In genomic region chr14:88259034-88259433, GRCm38 (mm10) we compare ENCODE assay signal across 22 mouse cellular contexts.
"Had no signal": no experiment of that assay in that cellular context is flagged by ENCODE, and none has a peak within 500 bp of the region (broad histone marks: within the 10 kb centered on the region; RNA-seq: fewer than 3 reads in every experiment).

No protein-coding gene starts in this region.

- H3K36me3 ChIP-seq: heart, embryonic 10.5 days; heart, embryonic 12.5 days; hindbrain, embryonic 10.5 days; hindbrain, embryonic 12.5 days; intestine, embryonic 15.5 days; limb, embryonic 13.5 days; limb, embryonic 15.5 days had no signal

- H3K4me3 ChIP-seq: gastrocnemius, adult 2 months; heart, embryonic 10.5 days; heart, embryonic 12.5 days; hindbrain, embryonic 10.5 days; hindbrain, embryonic 12.5 days; intestine, embryonic 15.5 days; layer of hippocampus, adult 2 months; limb, embryonic 13.5 days; limb, embryonic 15.5 days had no signal

- ATAC-seq: hindbrain, embryonic 16.5 days; inflammation-experienced regulatory T-cells, adult 6 months; intestine, embryonic 15.5 days; intestine, postnatal 0 days had no signal

- DNase-seq: gastrocnemius, adult 2 months; gastrocnemius, postnatal 10 days; gastrocnemius, postnatal 25 days; heart, adult 18-20 months; heart, postnatal 10 days; heart, postnatal 4 days; kidney, adult 18-20 months; kidney, adult 8-10 months; layer of hippocampus, postnatal 36 days; left cerebral cortex, postnatal 4 days had no signal

- H3K27ac ChIP-seq: gastrocnemius, adult 2 months; heart, embryonic 10.5 days; hindbrain, embryonic 10.5 days; hindbrain, embryonic 12.5 days; hindbrain, embryonic 14.5 days; intestine, embryonic 15.5 days; layer of hippocampus, adult 2 months; limb, embryonic 13.5 days; limb, embryonic 15.5 days had no signal

- H3K9ac ChIP-seq: heart, embryonic 12.5 days; hindbrain, embryonic 12.5 days; hindbrain, embryonic 14.5 days; intestine, embryonic 15.5 days; limb, embryonic 13.5 days; limb, embryonic 15.5 days had no signal

- H3K4me1 ChIP-seq: heart, embryonic 10.5 days; heart, embryonic 12.5 days; hindbrain, embryonic 10.5 days; hindbrain, embryonic 12.5 days; intestine, embryonic 15.5 days; limb, embryonic 13.5 days; limb, embryonic 15.5 days had no signal

- H3K9me3 ChIP-seq: heart, embryonic 10.5 days; heart, embryonic 12.5 days; hindbrain, embryonic 10.5 days; hindbrain, embryonic 12.5 days; intestine, embryonic 15.5 days; limb, embryonic 13.5 days; limb, embryonic 15.5 days had no signal

- H3K27me3 ChIP-seq: heart, embryonic 12.5 days; hindbrain, embryonic 12.5 days; intestine, embryonic 15.5 days; limb, embryonic 13.5 days; limb, embryonic 15.5 days had no signal

- H3K4me2 ChIP-seq: heart, embryonic 12.5 days; hindbrain, embryonic 12.5 days; hindbrain, embryonic 14.5 days; intestine, embryonic 15.5 days; limb, embryonic 13.5 days; limb, embryonic 15.5 days had no signal
